Mouse (Mus musculus) midbrain, embryonic 11.5 days (tissue): ENCODE measurements around the gene Rbm47. TPM values are rescaled to one million over a fixed set of nuclear protein-coding genes. Genes with fewer than 3 reads are reported as not detected.
A peak's percentile ranks its signal among the peaks of the same experiment; 100 is the strongest.

Source experiments
- ATAC-seq: fragments of 200-750 bp; cut with Nextera tagmentation; 2 replicates; pipeline ENCODE4 v1.8.0; 2017; ENCODE audit warnings: moderate TSS enrichment, moderate library complexity; ENCODE audit not compliant: low FRiP score
- DNase-seq: peaks from one replicate; pipeline ENCODE4 v3.0.0; 2015; ENCODE audit warnings: low spot score; ENCODE audit errors: missing footprints
- H3K27ac ChIP-seq: fragments of 300-500 bp; sonication (generic); 2 replicates; pipeline ENCODE4 v1.5.1; 2014; ENCODE audit warnings: low read depth, low read length
- H3K27me3 ChIP-seq: fragments of 300-500 bp; sonication (generic); 2 replicates; pipeline ENCODE4 v1.6.1; 2014; ENCODE audit warnings: mild to moderate bottlenecking, low read length, moderate library complexity, mixed read lengths; ENCODE audit not compliant: control insufficient read depth, insufficient read depth
- H3K36me3 ChIP-seq: fragments of 300-500 bp; sonication (generic); 2 replicates; pipeline ENCODE4 v1.6.1; 2014; ENCODE audit warnings: mild to moderate bottlenecking, low read length, moderate library complexity, mixed read lengths; ENCODE audit not compliant: control insufficient read depth, insufficient read depth
- H3K4me1 ChIP-seq: fragments of 300-500 bp; sonication (generic); 2 replicates; pipeline ENCODE4 v1.6.1; 2014; ENCODE audit warnings: low read length; ENCODE audit not compliant: control insufficient read depth, insufficient read depth
- H3K4me2 ChIP-seq: fragments of 300-500 bp; sonication (generic); 2 replicates; pipeline ENCODE4 v1.6.1; 2014; ENCODE audit warnings: mild to moderate bottlenecking, moderate library complexity
- H3K4me3 ChIP-seq: fragments of 300-500 bp; sonication (generic); 2 replicates; pipeline ENCODE4 v1.5.1; 2014; ENCODE audit warnings: low read depth, low read length
- H3K9ac ChIP-seq: fragments of 300-500 bp; sonication (generic); 2 replicates; pipeline ENCODE4 v1.6.1; 2014; ENCODE audit warnings: low read length
- H3K9me3 ChIP-seq: fragments of 300-500 bp; sonication (generic); 2 replicates; pipeline ENCODE4 v1.6.1; 2016; ENCODE audit warnings: low read length; ENCODE audit not compliant: control insufficient read depth
- WGBS: fragments of 180-500 bp; shearing (Covaris S2); extraction: QIAGEN DNeasy Blood & Tissue Kit; methylation state at CpG from one replicate; pipeline ENCODE4 v1.1.7; 2014; 5-methylcytosine and 5-hydroxymethylcytosine counted together
- polyA plus RNA-seq: library from polyadenylated mRNA; unstranded; fragments of >200 nt; fragmentation: Nextera tagmentation; extraction: Ambion mirVana; gene quantifications from 2 replicates; pipeline ENCODE4 v1.2.1, GENCODE M21; 2014

Rbm47 gene
- polyA plus RNA-seq, 1 experiment from 2014 or later = 2.1 TPM

DNA sequence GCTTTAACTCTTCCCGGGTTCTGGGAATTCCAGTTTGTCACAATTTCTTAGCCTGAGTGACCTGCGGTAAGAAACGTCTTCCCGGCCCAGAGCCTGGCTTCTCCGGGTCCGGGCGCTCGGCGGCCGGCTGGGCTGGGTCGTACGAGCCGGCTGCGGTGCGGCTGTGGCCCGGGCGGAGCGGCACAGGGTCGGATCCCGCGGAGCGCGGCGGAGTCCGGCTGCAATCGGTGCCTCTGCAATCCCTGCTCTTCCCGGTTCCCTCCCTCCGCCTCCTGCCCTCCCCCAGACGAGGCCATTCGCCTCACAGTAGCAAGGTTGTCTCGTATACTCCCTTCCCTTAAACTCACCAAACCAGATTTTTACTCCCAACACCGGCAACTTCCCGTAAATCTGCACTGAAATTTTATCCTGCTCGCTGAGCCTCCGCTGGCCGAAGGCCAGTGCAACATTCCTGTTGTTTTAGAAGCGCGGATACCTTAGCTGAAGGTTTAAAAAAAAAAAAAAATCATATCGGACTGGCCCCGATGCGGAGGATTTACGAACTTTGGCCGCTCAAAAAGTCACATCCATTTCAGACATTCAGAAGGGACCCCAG is 22.1 kb downstream of the Rbm47 start:
- Histone ChIP-seq H3K9me3 (no peaks in the 10 kb centered on the region), H3K4me1 (peaks cover 14% of the 10 kb centered on the region), H3K4me2 (peak overlapping the region; percentile 80), H3K9ac (peak overlapping the region; percentile 52), H3K4me3 (peak overlapping the region; percentile 37), H3K27ac (no peak overlapping the region), H3K36me3 (no peaks in the 10 kb centered on the region), H3K27me3 (peaks cover 37% of the 10 kb centered on the region)
- DNase-seq (peak; percentile 95), ATAC-seq (peak; percentile 71)
- under 1% methylated on average over 43 of the region's 43 CpGs for WGBS

DNA sequence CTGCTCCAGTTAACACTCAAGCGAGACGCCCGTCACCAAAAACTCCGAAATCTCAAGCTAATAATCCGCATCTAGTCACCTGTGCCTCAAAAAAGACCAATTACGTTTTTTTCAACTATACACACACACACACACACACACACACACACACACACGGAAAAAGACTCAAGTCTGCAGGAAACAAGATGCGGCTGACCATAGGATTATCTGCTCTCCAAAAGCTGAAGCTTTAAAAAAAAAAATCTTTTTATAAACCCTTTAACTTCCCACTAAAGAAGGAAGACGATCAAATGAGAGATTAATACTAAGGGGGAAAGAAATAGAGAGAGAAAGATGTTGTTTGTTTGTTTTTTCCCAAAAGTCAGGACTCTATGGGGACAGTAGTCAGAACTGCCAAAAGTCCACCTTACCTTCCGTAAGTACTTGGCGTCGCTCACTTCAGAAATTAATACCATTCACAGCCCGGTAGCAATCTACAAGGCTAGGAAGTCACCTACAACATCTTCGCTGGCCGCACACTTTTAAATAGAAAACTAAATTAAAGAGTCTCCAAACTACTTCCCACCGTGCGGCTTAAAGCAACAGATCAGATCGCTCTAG is 22.7 kb downstream of the Rbm47 start:
- DNase-seq (no peak), ATAC-seq (no peak)
- Histone ChIP-seq H3K4me2 (peak overlapping the region; percentile 80), H3K4me3 (peak overlapping the region; percentile 37), H3K27ac (no peak overlapping the region), H3K9ac (peak overlapping the region; percentile 52), H3K9me3 (no peaks in the 10 kb centered on the region), H3K27me3 (peaks cover 37% of the 10 kb centered on the region), H3K36me3 (no peaks in the 10 kb centered on the region), H3K4me1 (peaks cover 14% of the 10 kb centered on the region)
- 0% methylated on average over 18 of the region's 18 CpGs for WGBS

DNA sequence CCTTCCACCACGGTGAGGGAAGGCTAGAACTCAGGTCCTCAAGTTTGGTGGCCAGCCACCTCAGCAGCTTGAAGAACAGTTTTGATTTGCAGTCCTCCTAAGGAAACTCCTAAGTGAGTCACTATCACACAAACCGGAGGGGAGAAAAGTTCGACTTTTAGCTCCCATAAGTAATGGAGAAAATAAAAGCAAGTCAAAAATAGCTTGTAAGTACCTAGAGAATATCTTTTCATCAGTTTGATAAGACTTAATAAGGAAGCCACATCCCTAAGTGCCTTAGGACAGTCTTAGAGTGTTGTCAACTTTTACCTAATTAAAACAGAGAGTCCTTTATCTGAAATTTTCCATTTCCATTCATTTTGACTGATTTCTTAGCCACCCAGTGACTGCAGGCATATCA is 23.3 kb downstream of the Rbm47 start:
- no peaks in the 10 kb centered on the region for H3K9me3 ChIP-seq
- peak; percentile 87 for DNase-seq
- H3K27ac ChIP-seq = no peak overlapping the region
- peaks cover 14% of the 10 kb centered on the region for H3K4me1 ChIP-seq
- H3K36me3 ChIP-seq = no peaks in the 10 kb centered on the region
- peak overlapping the region; percentile 80; the same call in 1 of the 2 replicates for H3K4me2 ChIP-seq
- no peak overlapping the region for H3K4me3 ChIP-seq
- WGBS = 34% methylated on average over 3 of the region's 3 CpGs
- no peak for ATAC-seq
- peaks cover 37% of the 10 kb centered on the region for H3K27me3 ChIP-seq
- H3K9ac ChIP-seq = no peak overlapping the region

DNA sequence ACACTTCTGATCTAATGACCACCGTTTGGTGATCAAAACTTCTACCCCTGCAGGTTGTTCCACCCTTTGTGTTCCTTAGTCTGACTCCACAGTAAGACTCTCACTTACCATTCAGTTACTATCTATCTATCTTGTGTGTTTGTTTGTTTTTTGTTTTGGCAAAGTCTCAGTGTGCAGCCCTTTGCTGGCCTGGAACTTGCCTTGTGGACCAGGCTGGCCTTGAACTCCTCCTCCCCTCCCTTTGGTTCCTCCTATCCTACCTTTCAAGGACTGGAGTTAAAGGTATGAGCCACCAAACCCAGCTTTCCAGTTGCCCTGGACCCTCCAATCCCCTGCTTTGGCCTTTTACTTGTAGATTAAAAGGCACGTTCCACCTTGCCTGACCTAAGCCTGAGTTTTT is 23.8 kb downstream of the Rbm47 start:
- peaks cover 37% of the 10 kb centered on the region for H3K27me3 ChIP-seq
- WGBS = 65% methylated on average over 2 of the region's 2 CpGs

DNA sequence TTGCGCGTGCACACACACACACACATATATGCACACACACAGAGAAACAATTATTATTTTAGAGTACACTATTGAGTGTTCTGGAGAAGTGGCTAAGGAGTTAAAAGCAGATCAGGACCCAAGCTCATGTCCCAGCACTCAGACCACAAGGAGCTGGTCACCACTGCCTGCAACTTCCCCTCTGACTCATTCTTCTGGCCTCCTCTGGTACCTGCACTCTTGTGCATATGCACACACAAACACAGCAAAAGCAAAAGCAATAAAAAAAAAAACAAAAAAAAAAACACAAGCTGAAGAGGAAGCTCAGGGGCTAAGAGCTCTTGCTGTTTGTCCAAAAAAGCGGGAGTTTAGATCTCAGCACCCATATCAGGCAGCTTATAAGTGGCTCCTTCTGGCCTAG is 25.6 kb downstream of the Rbm47 start:
- 95% methylated on average over 3 of the region's 3 CpGs for WGBS
- Histone ChIP-seq H3K4me3 (no peak overlapping the region), H3K4me1 (peaks cover 14% of the 10 kb centered on the region), H3K4me2 (no peak overlapping the region), H3K9ac (no peak overlapping the region), H3K36me3 (no peaks in the 10 kb centered on the region), H3K9me3 (no peaks in the 10 kb centered on the region), H3K27me3 (peaks cover 31% of the 10 kb centered on the region), H3K27ac (no peak overlapping the region)
- ATAC-seq (no peak), DNase-seq (no peak)

More for the DNA sequence above, 23.8 kb downstream of the Rbm47 start:
- H3K36me3 ChIP-seq = no peaks in the 10 kb centered on the region
- ATAC-seq (no peak), DNase-seq (no peak)
- no peaks in the 10 kb centered on the region for H3K9me3 ChIP-seq
- no peak overlapping the region for H3K4me2 ChIP-seq
- H3K27ac ChIP-seq = no peak overlapping the region
- H3K4me1 ChIP-seq = peaks cover 14% of the 10 kb centered on the region
- H3K9ac ChIP-seq = no peak overlapping the region
- H3K4me3 ChIP-seq = no peak overlapping the region

DNA sequence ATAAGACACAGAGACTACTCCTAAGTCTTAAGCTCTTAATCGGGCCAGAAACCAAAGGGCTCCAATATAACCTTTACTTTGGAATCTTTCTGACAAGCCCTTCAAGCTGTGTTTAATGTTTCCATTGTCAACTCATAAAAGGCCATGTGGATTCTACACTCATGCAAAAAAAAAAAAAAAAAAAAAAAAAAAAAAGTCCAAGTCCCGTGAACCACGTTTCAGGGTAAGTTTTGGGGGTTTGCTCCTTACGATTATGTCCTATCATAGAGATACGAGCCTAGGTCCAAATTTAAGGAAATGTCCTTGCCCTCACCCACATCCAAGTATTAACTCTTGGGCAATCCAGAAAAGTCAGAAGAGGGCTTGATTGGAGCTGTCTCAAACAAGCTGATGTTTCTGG is 27.3 kb downstream of the Rbm47 start:
- Histone ChIP-seq H3K36me3 (no peaks in the 10 kb centered on the region), H3K9me3 (no peaks in the 10 kb centered on the region), H3K27ac (no peak overlapping the region), H3K4me3 (no peak overlapping the region), H3K4me2 (no peak overlapping the region), H3K27me3 (peaks cover 14% of the 10 kb centered on the region), H3K4me1 (peaks cover 5% of the 10 kb centered on the region; the same call in 1 of the 2 replicates), H3K9ac (no peak overlapping the region)
- ATAC-seq = no peak
- no peak for DNase-seq
- WGBS = 81% methylated on average over 5 of the region's 5 CpGs

DNA sequence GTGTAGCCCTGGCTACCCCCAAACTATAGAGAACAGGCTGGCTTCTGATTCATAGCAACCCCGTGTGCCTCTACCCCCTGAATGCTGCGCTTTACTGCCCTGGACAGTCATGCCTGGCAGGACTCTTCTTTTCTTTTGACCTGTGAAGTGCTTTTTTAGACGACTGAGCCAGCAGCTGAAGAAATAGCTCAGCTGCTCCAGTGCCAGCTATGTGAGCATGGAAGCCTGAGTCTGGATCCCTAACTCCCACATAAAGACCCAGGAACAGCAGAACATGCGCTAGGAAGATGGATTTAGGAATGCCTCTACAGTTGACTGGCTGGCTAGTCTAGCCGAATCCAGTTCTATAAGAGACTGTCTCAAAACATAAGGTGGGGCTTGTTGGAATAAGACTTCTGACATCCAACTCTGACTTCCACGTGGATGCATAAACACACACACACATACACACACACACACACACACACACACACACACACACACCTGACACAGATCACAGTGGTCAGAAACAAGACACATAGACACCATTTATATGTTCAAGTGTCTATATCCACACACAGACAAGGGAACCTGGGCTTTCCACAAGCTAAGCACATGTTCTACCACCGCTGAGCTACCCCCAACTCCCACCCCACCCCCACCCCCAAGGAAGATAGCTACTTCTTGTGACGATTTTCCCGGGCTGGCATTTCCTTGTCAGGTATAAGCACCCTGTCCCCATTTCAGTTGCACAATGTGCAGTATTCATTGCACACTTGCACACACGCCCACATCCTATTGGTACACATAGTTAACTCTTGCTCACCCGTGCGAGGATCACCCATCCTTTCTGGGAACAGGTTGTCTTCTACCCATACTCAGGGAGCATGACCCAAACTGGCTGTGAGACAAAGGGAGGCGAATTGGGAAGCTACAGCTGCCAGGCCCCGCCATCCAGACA is 29.6 kb downstream of the Rbm47 start:
- Histone ChIP-seq H3K36me3 (no peaks in the 10 kb centered on the region), H3K9ac (no peak overlapping the region), H3K27me3 (peaks cover under 1% of the 10 kb centered on the region), H3K4me3 (no peak overlapping the region), H3K4me2 (no peak overlapping the region), H3K27ac (no peak overlapping the region), H3K9me3 (no peaks in the 10 kb centered on the region), H3K4me1 (no peaks in the 10 kb centered on the region)
- ATAC-seq = no peak
- 86% methylated on average over 14 of the region's 14 CpGs for WGBS
- DNase-seq = peak; percentile 80

DNA sequence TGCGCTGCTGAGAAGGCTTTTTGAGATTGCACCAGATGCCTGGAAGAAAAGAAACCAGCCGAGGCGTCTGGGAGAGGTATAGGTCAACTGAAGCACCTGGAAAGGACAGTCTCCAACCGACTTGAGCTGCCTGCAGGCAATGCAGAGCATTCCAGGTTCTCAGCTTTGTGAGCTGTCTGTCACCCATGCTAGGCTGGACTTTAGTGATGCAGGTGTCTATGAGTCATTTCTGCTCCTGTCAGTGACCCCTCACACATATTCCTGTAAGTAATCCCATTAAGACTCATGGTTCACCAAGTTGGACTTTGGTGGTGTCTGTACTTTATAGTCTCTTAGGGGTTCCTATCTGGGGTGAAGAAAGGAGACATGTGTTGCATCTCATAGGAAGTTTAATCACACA is 31.4 kb downstream of the Rbm47 start:
- H3K36me3 ChIP-seq = no peaks in the 10 kb centered on the region
- no peak for ATAC-seq
- H3K4me1 ChIP-seq = no peaks in the 10 kb centered on the region
- WGBS = 93% methylated on average over 4 of the region's 4 CpGs
- H3K4me3 ChIP-seq = no peak overlapping the region
- H3K9me3 ChIP-seq = no peaks in the 10 kb centered on the region
- H3K27ac ChIP-seq = no peak overlapping the region
- H3K9ac ChIP-seq = no peak overlapping the region
- H3K4me2 ChIP-seq = no peak overlapping the region
- peak; percentile 4 for DNase-seq
- H3K27me3 ChIP-seq = no peaks in the 10 kb centered on the region
